Mouse (Mus musculus) limb, embryonic 14.5 days (tissue): ENCODE data around the gene Olfr980. TPM values are rescaled to one million over a fixed set of nuclear protein-coding genes. Genes with fewer than 3 reads are reported as not detected.

Experiments used
- polyA plus RNA-seq, 2 experiments: library from polyadenylated mRNA; depleted of rRNA in 1 of 2; stranded (reverse) in 1 of 2; unstranded in 1 of 2; fragments of >200 nt; fragmentation: Nextera tagmentation in 1 of 2; extraction: Ambion mirVana in 1 of 2; gene quantifications; 2 replicates each; pipeline versions ENCODE4 v1.2.1 to v1.2.3; 2012 to 2014

Olfr980 gene
- polyA plus RNA-seq, 2 experiments, result not detected

Other genes starting within 250 kb of the Olfr980 start
- gene Olfr968, start 226.3 kb downstream of the Olfr980 start, polyA plus RNA-seq (2012; rRNA removed), result not detected in 2 replicates
- not detected in 2 replicates for gene Olfr968, start 226.3 kb downstream of the Olfr980 start, polyA plus RNA-seq (2014; fragmentation: Nextera tagmentation; extraction: Ambion mirVana)
- not detected in 2 replicates for gene Olfr969, start 218.6 kb downstream of the Olfr980 start, polyA plus RNA-seq (2012; rRNA removed)
- gene Olfr969, start 218.6 kb downstream of the Olfr980 start, polyA plus RNA-seq (2014; fragmentation: Nextera tagmentation; extraction: Ambion mirVana), result not detected in 2 replicates
- not detected in 2 replicates for gene Olfr970, start 200.7 kb downstream of the Olfr980 start, polyA plus RNA-seq (2012; rRNA removed)
- not detected in 2 replicates for gene Olfr970, start 200.7 kb downstream of the Olfr980 start, polyA plus RNA-seq (2014; fragmentation: Nextera tagmentation; extraction: Ambion mirVana)
- not detected in 2 replicates for gene Olfr971, start 172.7 kb downstream of the Olfr980 start, polyA plus RNA-seq (2012; rRNA removed)
- gene Olfr971, start 172.7 kb downstream of the Olfr980 start, polyA plus RNA-seq (2014; fragmentation: Nextera tagmentation; extraction: Ambion mirVana), result not detected in 2 replicates
- gene Olfr972, start 143.2 kb downstream of the Olfr980 start, polyA plus RNA-seq (2012; rRNA removed), result not detected in 2 replicates
- not detected in 2 replicates for gene Olfr972, start 143.2 kb downstream of the Olfr980 start, polyA plus RNA-seq (2014; fragmentation: Nextera tagmentation; extraction: Ambion mirVana)
- gene Olfr229, start 102.2 kb downstream of the Olfr980 start, polyA plus RNA-seq (2012; rRNA removed), result not detected in 2 replicates
- gene Olfr229, start 102.2 kb downstream of the Olfr980 start, polyA plus RNA-seq (2014; fragmentation: Nextera tagmentation; extraction: Ambion mirVana), result not detected in 2 replicates
- gene Olfr974, start 72.1 kb downstream of the Olfr980 start, polyA plus RNA-seq (2012; rRNA removed), result not detected in 2 replicates
- not detected in 2 replicates for gene Olfr974, start 72.1 kb downstream of the Olfr980 start, polyA plus RNA-seq (2014; fragmentation: Nextera tagmentation; extraction: Ambion mirVana)
- 0.05 TPM in 1 of 2 replicates, not detected in the other for gene Olfr975, start 57.5 kb downstream of the Olfr980 start, polyA plus RNA-seq (2012; rRNA removed)
- gene Olfr975, start 57.5 kb downstream of the Olfr980 start, polyA plus RNA-seq (2014; fragmentation: Nextera tagmentation; extraction: Ambion mirVana), result not detected in 2 replicates
- not detected in 2 replicates for gene Olfr976, start 48.4 kb downstream of the Olfr980 start, polyA plus RNA-seq (2012; rRNA removed)
- gene Olfr976, start 48.4 kb downstream of the Olfr980 start, polyA plus RNA-seq (2014; fragmentation: Nextera tagmentation; extraction: Ambion mirVana), result not detected in 2 replicates
- not detected in 2 replicates for gene Olfr978, start 17.5 kb downstream of the Olfr980 start, polyA plus RNA-seq (2012; rRNA removed)
- not detected in 2 replicates for gene Olfr978, start 17.5 kb downstream of the Olfr980 start, polyA plus RNA-seq (2014; fragmentation: Nextera tagmentation; extraction: Ambion mirVana)
- 0.15 TPM in 1 of 2 replicates, not detected in the other for gene Olfr979, start 6.1 kb downstream of the Olfr980 start, polyA plus RNA-seq (2012; rRNA removed)
- not detected in 2 replicates for gene Olfr979, start 6.1 kb downstream of the Olfr980 start, polyA plus RNA-seq (2014; fragmentation: Nextera tagmentation; extraction: Ambion mirVana)
- gene Olfr981, start 11.9 kb upstream of the Olfr980 start, polyA plus RNA-seq (2012; rRNA removed), result not detected in 2 replicates
- not detected in 2 replicates for gene Olfr981, start 11.9 kb upstream of the Olfr980 start, polyA plus RNA-seq (2014; fragmentation: Nextera tagmentation; extraction: Ambion mirVana)
- not detected in 2 replicates for gene Olfr982, start 64.2 kb upstream of the Olfr980 start, polyA plus RNA-seq (2012; rRNA removed)
- gene Olfr982, start 64.2 kb upstream of the Olfr980 start, polyA plus RNA-seq (2014; fragmentation: Nextera tagmentation; extraction: Ambion mirVana), result not detected in 2 replicates
- not detected in 2 replicates for gene Olfr983, start 84.0 kb upstream of the Olfr980 start, polyA plus RNA-seq (2012; rRNA removed)
- gene Olfr983, start 84.0 kb upstream of the Olfr980 start, polyA plus RNA-seq (2014; fragmentation: Nextera tagmentation; extraction: Ambion mirVana), result not detected in 2 replicates
- gene Olfr984, start 104.6 kb upstream of the Olfr980 start, polyA plus RNA-seq (2012; rRNA removed), result not detected in 2 replicates
- gene Olfr984, start 104.6 kb upstream of the Olfr980 start, polyA plus RNA-seq (2014; fragmentation: Nextera tagmentation; extraction: Ambion mirVana), result not detected in 2 replicates
- not detected in 2 replicates for gene Olfr985, start 120.6 kb upstream of the Olfr980 start, polyA plus RNA-seq (2012; rRNA removed)
- gene Olfr985, start 120.6 kb upstream of the Olfr980 start, polyA plus RNA-seq (2014; fragmentation: Nextera tagmentation; extraction: Ambion mirVana), result not detected in 2 replicates
- gene Tmem225, start 138.5 kb upstream of the Olfr980 start, polyA plus RNA-seq (2012; rRNA removed), result not detected in 2 replicates
- gene Tmem225, start 138.5 kb upstream of the Olfr980 start, polyA plus RNA-seq (2014; fragmentation: Nextera tagmentation; extraction: Ambion mirVana), result not detected in 2 replicates
- gene Olfr986, start 171.3 kb upstream of the Olfr980 start, polyA plus RNA-seq (2012; rRNA removed), result not detected in 2 replicates
- gene Olfr986, start 171.3 kb upstream of the Olfr980 start, polyA plus RNA-seq (2014; fragmentation: Nextera tagmentation; extraction: Ambion mirVana), result not detected in 2 replicates
- 5.6 and 6.3 TPM in 2 replicates for gene Zfp202, start 182.7 kb upstream of the Olfr980 start, polyA plus RNA-seq (2012; rRNA removed)
- 6.3 and 6.7 TPM in 2 replicates for gene Zfp202, start 182.7 kb upstream of the Olfr980 start, polyA plus RNA-seq (2014; fragmentation: Nextera tagmentation; extraction: Ambion mirVana)